Mouse (Mus musculus) G1E (cell line): ENCODE results near the gene Reln. TPM values are rescaled to one million over a fixed set of nuclear protein-coding genes. Genes with fewer than 3 reads are reported as not detected.

Source experiments
- ATAC-seq: 2 replicates; pipeline ENCODE4 v1.8.0; 2016; ENCODE audit warnings: mild to moderate bottlenecking; ENCODE audit not compliant: insufficient number of reproducible peaks, poor library complexity, low FRiP score, severe bottlenecking; ENCODE audit errors: extremely low read depth
- DNase-seq: peaks from one replicate; pipeline ENCODE4 v3.0.0; 2012; ENCODE audit warnings: low spot score
- H3K27me3 ChIP-seq: 2 replicates; pipeline ENCODE4 v1.6.1; 2012; ENCODE audit warnings: mild to moderate bottlenecking, low read length, inconsistent platforms; ENCODE audit not compliant: insufficient read depth
- H3K36me3 ChIP-seq: replicated peaks from 2 replicates; pipeline ENCODE3; 2012; ENCODE audit warnings: mild to moderate bottlenecking, inconsistent platforms
- H3K4me1 ChIP-seq: 2 replicates; pipeline ENCODE4 v1.6.1; 2012; ENCODE audit warnings: low read depth, low read length, inconsistent platforms, mixed read lengths; ENCODE audit not compliant: insufficient read depth
- H3K4me3 ChIP-seq: 2 replicates; pipeline ENCODE4 v1.5.1; 2012; ENCODE audit warnings: low read depth, mild to moderate bottlenecking, inconsistent platforms, low read length, moderate library complexity, mixed read lengths
- H3K9me3 ChIP-seq: replicated peaks from 2 replicates; pipeline ENCODE4 v1.6.1; 2012; ENCODE audit warnings: inconsistent platforms
- CTCF ChIP-seq: IDR thresholded peaks from 2 replicates; pipeline ENCODE4 v1.5.1; 2012; ENCODE audit warnings: low read depth, low read length, inconsistent platforms, mixed read lengths
- GATA1 ChIP-seq: IDR thresholded peaks from 2 replicates; pipeline ENCODE4 v1.6.1; 2012; ENCODE audit warnings: borderline replicate concordance, low read length, inconsistent platforms, mixed read lengths
- GATA2 ChIP-seq: IDR thresholded peaks from 2 replicates; pipeline ENCODE4 v1.6.1; 2012; ENCODE audit warnings: low read depth, low read length, inconsistent platforms, borderline replicate concordance
- POLR2AphosphoS5 ChIP-seq: IDR thresholded peaks from 2 replicates; pipeline ENCODE4 v1.6.1; 2012; ENCODE audit warnings: low read depth, low read length, inconsistent platforms; ENCODE audit not compliant: insufficient replicate concordance
- TAL1 ChIP-seq: conservative IDR thresholded peaks from 2 replicates; pipeline ENCODE4 v1.6.1; 2012; ENCODE audit warnings: low read depth, low read length, inconsistent platforms, mixed read lengths
- polyA plus RNA-seq: library from polyadenylated mRNA; stranded (reverse); fragments of >175 nt; gene quantifications from 2 replicates; pipeline ENCODE4 v1.2.3, GENCODE M21; 2012
- total RNA-seq, 2 experiments: library from RNA; stranded (forward) in 1 of 2; stranded (reverse) in 1 of 2; fragments of 200-1000 nt in 1 of 2; fragments of >200 nt in 1 of 2; fragmentation: Nextera tagmentation in 1 of 2; gene quantifications; 2 replicates each; pipeline ENCODE4 v1.2.3; 2014 to 2017

Reln gene
- total and polyA plus RNA-seq, 3 experiments: 0.04 to 42.8 (median 1.1) TPM

GRCm38 (mm10) chr5:22160935-22161334 is 183.6 kb downstream of the Reln start:
- H3K9me3 ChIP-seq: no peaks in the 10 kb centered on the region
- TF ChIP-seq GATA1 (no peak), TAL1 (no peak), CTCF (no peak), POLR2AphosphoS5 (no peak), GATA2 (no peak)
- H3K36me3 ChIP-seq: no peaks in the 10 kb centered on the region
- no peak for ATAC-seq
- peaks cover 2% of the 10 kb centered on the region; the same call in 1 of the 2 replicates for H3K27me3 ChIP-seq
- no peaks in the 10 kb centered on the region for H3K4me1 ChIP-seq
- DNase-seq: no peak
- no peak overlapping the region for H3K4me3 ChIP-seq

GRCm38 (mm10) chr5:22158754-22159153 is 185.7 kb downstream of the Reln start:
- ATAC-seq (no peak), DNase-seq (no peak)
- no peak overlapping the region for H3K4me3 ChIP-seq
- no peaks in the 10 kb centered on the region for H3K4me1 ChIP-seq
- no peaks in the 10 kb centered on the region for H3K9me3 ChIP-seq
- no peaks in the 10 kb centered on the region for H3K36me3 ChIP-seq
- TF ChIP-seq GATA1 (no peak), TAL1 (no peak), GATA2 (no peak), CTCF (no peak), POLR2AphosphoS5 (no peak)
- H3K27me3 ChIP-seq: no peaks in the 10 kb centered on the region

DNA sequence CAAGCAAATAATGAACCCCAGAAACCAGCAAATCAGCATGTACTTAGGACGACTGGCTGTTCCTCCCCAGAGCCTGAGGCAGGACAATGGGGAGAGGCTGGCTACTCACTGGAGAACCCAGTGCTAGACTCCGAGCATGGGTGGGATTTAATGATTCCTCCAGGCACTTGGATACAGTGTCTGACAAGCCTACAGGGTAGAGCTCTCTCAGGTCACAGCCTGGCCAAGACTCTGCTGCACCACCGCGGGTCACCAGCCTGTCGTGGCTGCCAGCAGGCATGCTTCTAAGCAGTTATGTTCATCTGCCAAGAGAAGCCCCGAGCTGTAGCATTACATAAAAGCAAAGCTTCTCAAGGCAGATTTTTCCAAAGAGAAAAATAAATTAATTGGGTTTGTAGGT is 190.9 kb downstream of the Reln start:
- H3K4me1 ChIP-seq: no peaks in the 10 kb centered on the region
- H3K27me3 ChIP-seq: peaks cover 3% of the 10 kb centered on the region; the same call in 1 of the 2 replicates
- ATAC-seq: no peak
- DNase-seq: no peak
- no peaks in the 10 kb centered on the region for H3K9me3 ChIP-seq
- TF ChIP-seq GATA1: no peak
- no peak for TF ChIP-seq POLR2AphosphoS5
- no peak for TF ChIP-seq TAL1
- TF ChIP-seq CTCF: no peak
- no peak for TF ChIP-seq GATA2
- H3K4me3 ChIP-seq: no peak overlapping the region
- H3K36me3 ChIP-seq: no peaks in the 10 kb centered on the region

DNA sequence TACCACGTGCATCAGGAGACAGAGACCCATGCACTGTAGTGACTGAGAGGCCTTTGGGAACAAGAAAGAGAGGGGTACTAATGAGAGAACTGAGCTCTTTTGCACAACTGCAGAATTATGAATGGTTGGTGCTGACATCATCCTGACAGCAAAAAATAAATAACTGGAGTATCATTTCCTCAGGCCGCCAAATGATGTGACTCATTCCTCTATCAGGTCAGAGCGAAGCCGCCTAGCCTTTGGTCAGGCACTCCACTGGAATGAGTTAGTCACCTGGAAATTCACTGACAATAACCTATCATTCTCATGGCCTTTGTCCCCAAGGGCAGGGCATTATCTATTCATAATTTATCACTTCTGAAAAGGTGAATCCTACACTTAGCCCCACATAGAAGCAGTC is 202.7 kb downstream of the Reln start:
- Histone ChIP-seq H3K9me3 (no peaks in the 10 kb centered on the region), H3K4me3 (no peak overlapping the region), H3K4me1 (no peaks in the 10 kb centered on the region), H3K36me3 (no peaks in the 10 kb centered on the region), H3K27me3 (no peaks in the 10 kb centered on the region)
- TF ChIP-seq POLR2AphosphoS5: no peak
- TF ChIP-seq TAL1: no peak
- no peak for TF ChIP-seq CTCF
- no peak for TF ChIP-seq GATA1
- no peak for TF ChIP-seq GATA2
- DNase-seq (no peak), ATAC-seq (no peak)

GRCm38 (mm10) chr5:22139015-22139414 is 205.5 kb downstream of the Reln start:
- H3K4me3 ChIP-seq: no peak overlapping the region
- DNase-seq: no peak

DNA sequence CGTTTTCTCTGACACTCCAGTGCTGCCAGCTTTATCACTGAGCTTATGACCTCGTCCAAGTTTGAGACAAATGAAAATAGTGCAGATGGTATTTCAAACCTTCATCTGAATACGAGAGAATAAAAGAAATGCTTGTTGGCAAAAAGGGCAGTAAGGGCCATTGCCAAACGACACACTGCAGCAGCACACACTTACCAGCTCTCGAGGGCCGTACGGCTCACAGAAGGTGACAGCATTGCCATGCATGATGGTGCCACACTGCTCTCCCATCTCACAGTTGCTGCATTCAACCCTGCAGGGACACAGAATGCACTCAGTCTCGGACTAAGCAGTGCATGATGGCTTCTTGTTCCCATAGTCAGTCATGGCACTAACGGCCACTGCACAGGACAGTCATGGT is 210.1 kb downstream of the Reln start:
- no peak overlapping the region for H3K4me3 ChIP-seq
- H3K27me3 ChIP-seq: no peaks in the 10 kb centered on the region
- TF ChIP-seq GATA2: no peak
- no peak for TF ChIP-seq GATA1
- TF ChIP-seq CTCF: no peak
- TF ChIP-seq POLR2AphosphoS5: no peak
- no peak for TF ChIP-seq TAL1
- no peaks in the 10 kb centered on the region for H3K36me3 ChIP-seq
- no peaks in the 10 kb centered on the region for H3K9me3 ChIP-seq
- no peak for ATAC-seq
- DNase-seq: no peak
- H3K4me1 ChIP-seq: no peaks in the 10 kb centered on the region

More at GRCm38 (mm10) chr5:22139015-22139414, 205.5 kb downstream of the Reln start:
- no peak for TF ChIP-seq POLR2AphosphoS5
- no peak for TF ChIP-seq CTCF
- no peak for TF ChIP-seq TAL1
- no peak for TF ChIP-seq GATA1
- no peak for TF ChIP-seq GATA2
- H3K4me1 ChIP-seq: no peaks in the 10 kb centered on the region
- H3K9me3 ChIP-seq: no peaks in the 10 kb centered on the region
- no peaks in the 10 kb centered on the region for H3K27me3 ChIP-seq
- ATAC-seq: no peak
- H3K36me3 ChIP-seq: no peaks in the 10 kb centered on the region

GRCm38 (mm10) chr5:22131730-22132522 is 212.6 kb downstream of the Reln start:
- ATAC-seq (no peak), DNase-seq (no peak)
- H3K9me3 ChIP-seq: no peaks in the 10 kb centered on the region
- H3K27me3 ChIP-seq: peaks cover 3% of the 10 kb centered on the region; the same call in 1 of the 2 replicates
- no peak overlapping the region for H3K4me3 ChIP-seq
- TF ChIP-seq GATA2: no peak
- TF ChIP-seq GATA1: no peak
- no peak for TF ChIP-seq TAL1
- H3K4me1 ChIP-seq: no peaks in the 10 kb centered on the region
- H3K36me3 ChIP-seq: no peaks in the 10 kb centered on the region
